Comparison of ENCODE assay signal across 12 mouse cellular contexts in genomic region chr1:58240347-58240746, GRCm38 (mm10). TPM values are rescaled to one million over a fixed set of nuclear protein-coding genes. Genes with fewer than 3 reads are reported as not detected.
DNase-seq lines count a peak whose midpoint lies in the region; ATAC-seq and TF ChIP-seq lines count a peak whose summit lies in the region.
"Had no signal": no experiment of that assay in that cellular context is flagged by ENCODE, and none has a peak within 500 bp of the region (broad histone marks: within the 10 kb centered on the region; RNA-seq: fewer than 3 reads in every experiment).

No protein-coding gene starts in this region.

- H3K9ac ChIP-seq in forebrain, embryonic 11.5 days (ENCODE audit: low read length), result no peak overlapping the region
- no peak overlapping the region for H3K9ac ChIP-seq in forebrain, embryonic 12.5 days
- H3K9ac ChIP-seq: heart, embryonic 13.5 days had no signal

- H3K4me2 ChIP-seq in forebrain, embryonic 11.5 days (ENCODE audit: low read depth, low read length, severe bottlenecking), result no peak overlapping the region
- H3K4me2 ChIP-seq in forebrain, embryonic 12.5 days, result no peak overlapping the region
- H3K4me2 ChIP-seq: heart, embryonic 13.5 days had no signal

- DNase-seq in forebrain, embryonic 11.5 days (ENCODE audit: low spot score), result peak; percentile 33
- no peak for DNase-seq in layer of hippocampus, adult 2 months (ENCODE audit: low spot score in 2 of 2)
- no peak for DNase-seq in layer of hippocampus, adult 9-10 months (ENCODE audit: low spot score)
- peak; percentile 64 for DNase-seq in ZHBTc4 (ENCODE audit: low read depth, low spot score)
- no peak for DNase-seq in ovary, postnatal 10 days (ENCODE audit: low spot score)
- DNase-seq in right cerebral cortex, adult 18-20 months, result no peak
- DNase-seq: adrenal gland, postnatal 10 days; cerebellum, postnatal 25 days; kidney, adult 18-20 months had no signal

- no peak for ATAC-seq in forebrain, embryonic 11.5 days (replicated peaks; ENCODE audit: low FRiP score)
- ATAC-seq in forebrain, embryonic 12.5 days (ENCODE audit: low FRiP score), result no peak
- peak; percentile 59 for ATAC-seq in megakaryocyte progenitor cell, adult 5-6 weeks (replicated peaks; ENCODE audit: poor library complexity)

- no peaks in the 10 kb centered on the region for H3K9me3 ChIP-seq in forebrain, embryonic 11.5 days (ENCODE audit: control insufficient read depth, low read length)
- H3K9me3 ChIP-seq in forebrain, embryonic 12.5 days, result no peaks in the 10 kb centered on the region
- H3K9me3 ChIP-seq: heart, embryonic 13.5 days had no signal

- peak; percentile 52 for TF ChIP-seq CTCF in layer of hippocampus, adult 2 months (conservative IDR thresholded peaks at IDR 0.05)

- WGBS in forebrain, embryonic 11.5 days, result 73% methylated on average over 6 of the region's 6 CpGs
- WGBS in forebrain, embryonic 12.5 days, result 76% methylated on average over 6 of the region's 6 CpGs

- H3K4me1 ChIP-seq in forebrain, embryonic 11.5 days (replicated peaks; ENCODE audit: control insufficient read depth, insufficient read depth, low read length), result no peaks in the 10 kb centered on the region
- no peaks in the 10 kb centered on the region for H3K4me1 ChIP-seq in forebrain, embryonic 12.5 days

- H3K27me3 ChIP-seq in forebrain, embryonic 11.5 days (ENCODE audit: control insufficient read depth, insufficient read depth, low read length), result no peaks in the 10 kb centered on the region
- H3K27me3 ChIP-seq in forebrain, embryonic 12.5 days, result no peaks in the 10 kb centered on the region
- H3K27me3 ChIP-seq: heart, embryonic 13.5 days had no signal

- H3K36me3 ChIP-seq in forebrain, embryonic 11.5 days (ENCODE audit: control insufficient read depth, insufficient read depth, low read length), result no peaks in the 10 kb centered on the region
- H3K36me3 ChIP-seq in forebrain, embryonic 12.5 days (replicated peaks), result no peaks in the 10 kb centered on the region
- H3K36me3 ChIP-seq: heart, embryonic 13.5 days had no signal

- H3K27ac ChIP-seq in forebrain, embryonic 11.5 days (ENCODE audit: low read depth, low read length), result no peak overlapping the region
- H3K27ac ChIP-seq in forebrain, embryonic 12.5 days, result no peak overlapping the region
- H3K27ac ChIP-seq in layer of hippocampus, adult 2 months, result no peak overlapping the region
- H3K27ac ChIP-seq: heart, embryonic 13.5 days had no signal

- H3K4me3 ChIP-seq in forebrain, embryonic 11.5 days (ENCODE audit: low read depth, low read length), result no peak overlapping the region
- H3K4me3 ChIP-seq in forebrain, embryonic 12.5 days (replicated peaks), result no peak overlapping the region
- no peak overlapping the region for H3K4me3 ChIP-seq in layer of hippocampus, adult 2 months
- H3K4me3 ChIP-seq: heart, embryonic 13.5 days had no signal

RNA-seq across cellular contexts. Expression of gene Aox4, which starts 30.1 kb away (rescaled TPM):
- 0.07 TPM in 1 of 2 replicates, not detected in the other for polyA plus RNA-seq in forebrain, embryonic 11.5 days (2014; fragmentation: Nextera tagmentation; extraction: Ambion mirVana)
- not detected in 2 replicates for polyA plus RNA-seq in forebrain, embryonic 12.5 days (2016; fragmentation: Nextera tagmentation; extraction: Ambion mirVana)
- 1 to 10 TPM; 2.2 to 2.5 TPM for total RNA-seq in layer of hippocampus, adult 2 months (2021)
- not detected in 2 replicates for total RNA-seq in megakaryocyte progenitor cell, adult 5-6 weeks (2015)
- not detected in 2 replicates for total RNA-seq in megakaryocyte progenitor cell, adult 5-6 weeks (2017)

RNA-seq across cellular contexts. Expression of gene Aox2, which starts 37.8 kb away (rescaled TPM):
- 0.05 TPM in 1 of 2 replicates, not detected in the other for polyA plus RNA-seq in forebrain, embryonic 11.5 days (2014; fragmentation: Nextera tagmentation; extraction: Ambion mirVana)
- 0.09 and 0.15 TPM in 2 replicates for polyA plus RNA-seq in forebrain, embryonic 12.5 days (2016; fragmentation: Nextera tagmentation; extraction: Ambion mirVana)
- not detected for total RNA-seq in layer of hippocampus, adult 2 months (2021)
- total RNA-seq in megakaryocyte progenitor cell, adult 5-6 weeks (2015), result 0.05 TPM in 1 of 2 replicates, not detected in the other
- total RNA-seq in megakaryocyte progenitor cell, adult 5-6 weeks (2017), result not detected in 2 replicates
- polyA plus RNA-seq: heart, embryonic 13.5 days had no signal

Comparison
In these comparisons a context has a peak if more than half of its experiments do, and no peak if none do; other contexts are left out.
1. DNase-seq: peak in forebrain, embryonic 11.5 days (single experiment) and ZHBTc4 (single experiment); none in layer of hippocampus, adult 2 months (0 of 2), layer of hippocampus, adult 9-10 months (single experiment), ovary, postnatal 10 days (single experiment) and right cerebral cortex, adult 18-20 months (single experiment).